Mouse (Mus musculus): ENCODE results near the gene Olfr183. TPM values are rescaled to one million over a fixed set of nuclear protein-coding genes. Genes with fewer than 3 reads are reported as not detected.

Gene Olfr183
- total RNA-seq (2014; rRNA removed) (not detected in 2 replicates), polyA plus RNA-seq (2012; rRNA removed) (not detected in 2 replicates)

DNA sequence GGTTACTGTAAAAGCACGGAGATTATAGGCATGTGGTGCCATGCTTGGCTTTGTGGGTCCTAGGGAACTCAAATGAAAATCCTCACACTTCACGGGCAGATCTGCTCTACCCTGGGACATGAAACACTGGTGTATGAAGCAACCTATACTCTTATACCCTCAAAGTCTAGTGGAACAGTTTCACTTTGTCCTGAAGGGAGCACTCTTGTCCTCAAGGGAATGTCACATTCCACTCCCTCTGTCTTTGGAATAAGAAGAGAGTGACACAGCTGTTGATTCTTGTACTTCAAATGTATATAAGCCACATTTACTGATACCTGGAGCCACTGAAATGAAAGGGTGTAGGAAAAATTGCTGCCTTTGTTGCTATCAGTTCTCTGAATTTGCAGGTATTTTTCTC is at the start of gene Olfr183:
Olfr183 (plus strand) TSS at position 301 of the 400 bp plus-strand sequence.
- Histone ChIP-seq H3K4me3 (ENCODE audit: insufficient read depth, low read depth, low read length) (no peak within 1 kb of the TSS), H3K36me3 (ENCODE audit: control insufficient read depth, insufficient read depth, low read length) (no peaks in the 10 kb centered on the region), H3K79me2 (ENCODE audit: control insufficient read depth, insufficient read depth, low read length) (no peaks in the 10 kb centered on the region), H3K9ac (ENCODE audit: low read depth, low read length) (no peak within 1 kb of the TSS), H3K27ac (replicated peaks; ENCODE audit: insufficient read depth, low read depth, low read length) (no peak within 1 kb of the TSS), H3K4me1 (ENCODE audit: control insufficient read depth, insufficient read depth, low read length) (no peaks in the 10 kb centered on the region), H3K27me3 (ENCODE audit: control insufficient read depth, insufficient read depth, low read length) (no peaks in the 10 kb centered on the region)
- DNase-seq (ENCODE audit: extremely low read depth, low read depth, low spot score) = no peak
- TF ChIP-seq POLR2A (IDR thresholded peaks at IDR 0.05; ENCODE audit: extremely low read depth, insufficient read depth, low read length) (no peak), CTCF (IDR thresholded peaks at IDR 0.05; ENCODE audit: low read depth, low read length) (no peak)
- 64% methylated on average over 2 of the region's 2 CpGs for WGBS

DNA sequence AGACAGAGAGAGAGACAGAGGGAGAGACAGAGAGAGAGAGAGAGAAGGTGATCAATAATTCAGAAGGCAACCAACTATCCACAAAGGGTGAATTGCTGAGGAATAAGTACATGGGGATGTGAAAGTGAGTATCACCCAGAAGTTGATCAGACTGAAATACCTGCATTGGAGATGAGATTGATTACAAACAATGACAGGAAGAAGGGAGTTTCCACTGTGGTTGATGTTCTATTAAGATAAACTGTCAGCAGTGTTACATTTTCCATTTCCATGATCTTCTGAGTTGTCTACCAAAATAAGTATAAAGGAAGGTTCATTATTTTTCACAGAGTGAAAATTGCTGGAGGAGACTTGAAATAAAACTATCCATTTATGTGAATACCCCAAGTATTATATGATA is 12.0 kb downstream of the Olfr183 start:
- Histone ChIP-seq H3K4me3 (ENCODE audit: insufficient read depth, low read depth, low read length) (no peak overlapping the region), H3K27ac (replicated peaks; ENCODE audit: insufficient read depth, low read depth, low read length) (no peak overlapping the region), H3K9ac (ENCODE audit: low read depth, low read length) (no peak overlapping the region), H3K27me3 (ENCODE audit: control insufficient read depth, insufficient read depth, low read length) (no peaks in the 10 kb centered on the region), H3K36me3 (ENCODE audit: control insufficient read depth, insufficient read depth, low read length) (no peaks in the 10 kb centered on the region), H3K79me2 (ENCODE audit: control insufficient read depth, insufficient read depth, low read length) (no peaks in the 10 kb centered on the region), H3K4me1 (ENCODE audit: control insufficient read depth, insufficient read depth, low read length) (no peaks in the 10 kb centered on the region)
- DNase-seq (ENCODE audit: extremely low read depth, low read depth, low spot score) = no peak
- TF ChIP-seq CTCF (IDR thresholded peaks at IDR 0.05; ENCODE audit: low read depth, low read length) (no peak), POLR2A (IDR thresholded peaks at IDR 0.05; ENCODE audit: extremely low read depth, insufficient read depth, low read length) (no peak)

DNA sequence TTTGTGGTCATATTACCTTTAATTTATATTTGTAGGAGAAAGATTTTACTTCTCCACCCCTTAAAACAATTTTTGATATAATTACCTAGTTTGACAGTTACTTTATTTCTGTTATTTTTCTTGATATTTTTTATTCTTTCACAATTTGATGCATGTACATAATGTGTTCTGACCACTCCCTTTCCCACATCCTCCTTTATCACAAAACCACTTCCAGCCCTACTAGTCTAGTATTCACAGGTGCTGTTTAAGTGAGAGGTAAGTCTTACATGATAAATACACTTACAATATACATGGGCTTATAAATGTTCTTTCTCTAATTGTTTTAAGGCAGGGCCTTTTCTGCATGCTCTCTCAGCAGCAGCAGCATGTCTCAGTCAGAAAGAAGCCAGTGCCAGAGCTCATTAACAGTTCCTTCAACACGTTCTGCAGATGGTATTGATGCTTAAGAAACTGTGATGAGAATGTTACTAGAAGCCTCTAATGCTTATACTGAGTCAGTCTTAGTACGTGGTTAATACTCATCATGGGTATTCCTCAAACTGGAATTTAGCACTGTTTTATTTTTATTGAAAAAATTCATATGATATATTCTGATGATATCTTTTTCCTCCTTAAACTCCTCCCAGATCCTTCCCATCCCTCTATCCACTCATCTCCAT is 18.3 kb downstream of the Olfr183 start:
- Histone ChIP-seq H3K27me3 (ENCODE audit: control insufficient read depth, insufficient read depth, low read length) (no peaks in the 10 kb centered on the region), H3K79me2 (ENCODE audit: control insufficient read depth, insufficient read depth, low read length) (no peaks in the 10 kb centered on the region), H3K27ac (replicated peaks; ENCODE audit: insufficient read depth, low read depth, low read length) (no peak overlapping the region), H3K4me3 (ENCODE audit: insufficient read depth, low read depth, low read length) (no peak overlapping the region), H3K36me3 (ENCODE audit: control insufficient read depth, insufficient read depth, low read length) (no peaks in the 10 kb centered on the region), H3K4me1 (ENCODE audit: control insufficient read depth, insufficient read depth, low read length) (no peaks in the 10 kb centered on the region), H3K9ac (ENCODE audit: low read depth, low read length) (no peak overlapping the region)
- DNase-seq (ENCODE audit: extremely low read depth, low read depth, low spot score) = no peak
- TF ChIP-seq POLR2A (IDR thresholded peaks at IDR 0.05; ENCODE audit: extremely low read depth, insufficient read depth, low read length) = no peak
- no peak for TF ChIP-seq CTCF (IDR thresholded peaks at IDR 0.05; ENCODE audit: low read depth, low read length)
- 53% methylated on average over 2 of the region's 2 CpGs for WGBS

DNA sequence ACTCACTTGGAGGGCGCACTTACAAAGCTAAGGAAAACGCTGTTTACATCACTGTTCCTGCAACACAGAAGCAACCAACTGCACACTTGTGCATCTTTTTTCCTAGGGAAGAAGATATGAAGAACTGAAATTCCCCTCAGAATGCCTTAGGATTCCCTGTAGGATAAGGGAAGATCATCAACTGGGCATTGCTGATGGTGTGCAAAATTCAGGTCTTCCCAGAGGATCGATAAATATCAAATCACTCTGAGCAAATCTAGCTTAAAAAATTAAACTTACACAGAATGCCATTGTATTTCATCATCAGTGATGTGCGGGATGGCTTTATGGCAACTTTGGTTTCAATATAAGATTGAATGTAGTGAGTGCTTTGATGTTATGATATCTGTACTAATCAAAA is 35.0 kb downstream of the Olfr183 start, which contains the start of gene Olfr186:
Olfr186 (minus strand) TSS at position 101 of the 400 bp plus-strand sequence.
- Histone ChIP-seq H3K27me3 (ENCODE audit: control insufficient read depth, insufficient read depth, low read length) (no peaks in the 10 kb centered on the region), H3K36me3 (ENCODE audit: control insufficient read depth, insufficient read depth, low read length) (no peaks in the 10 kb centered on the region), H3K4me3 (ENCODE audit: insufficient read depth, low read depth, low read length) (no peak within 1 kb of the TSS), H3K27ac (replicated peaks; ENCODE audit: insufficient read depth, low read depth, low read length) (no peak within 1 kb of the TSS), H3K9ac (ENCODE audit: low read depth, low read length) (no peak within 1 kb of the TSS), H3K4me1 (ENCODE audit: control insufficient read depth, insufficient read depth, low read length) (no peaks in the 10 kb centered on the region), H3K79me2 (ENCODE audit: control insufficient read depth, insufficient read depth, low read length) (no peaks in the 10 kb centered on the region)
- TF ChIP-seq POLR2A (IDR thresholded peaks at IDR 0.05; ENCODE audit: extremely low read depth, insufficient read depth, low read length) (no peak), CTCF (IDR thresholded peaks at IDR 0.05; ENCODE audit: low read depth, low read length) (no peak)
- no peak for DNase-seq (ENCODE audit: extremely low read depth, low read depth, low spot score)
- WGBS = 88% methylated on average over 4 of the region's 4 CpGs

DNA sequence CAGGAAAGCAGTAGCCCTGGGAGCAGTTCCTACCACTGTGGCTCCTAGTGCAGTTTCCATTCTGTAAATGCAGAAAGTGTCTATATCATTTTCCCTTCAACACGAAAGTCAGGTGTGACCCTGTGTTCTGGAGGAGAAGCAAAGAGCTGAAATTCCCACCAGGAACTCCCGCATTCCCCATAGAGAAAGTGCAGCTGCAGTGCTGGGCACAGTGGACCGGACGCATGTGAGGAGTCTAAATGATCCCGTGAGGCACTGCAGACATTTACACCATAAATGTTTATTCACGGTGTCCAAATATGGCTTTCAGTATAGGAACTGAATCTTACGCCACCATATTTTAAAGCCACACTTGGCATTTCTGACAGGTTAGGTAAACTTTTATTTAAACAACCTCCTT is 44.6 kb downstream of the Olfr183 start, which contains the start of gene Olfr187:
Olfr187 (minus strand) TSS at position 58 of the 400 bp plus-strand sequence.
- H3K4me1 ChIP-seq (ENCODE audit: control insufficient read depth, insufficient read depth, low read length) = no peaks in the 10 kb centered on the region
- H3K36me3 ChIP-seq (ENCODE audit: control insufficient read depth, insufficient read depth, low read length) = no peaks in the 10 kb centered on the region
- no peaks in the 10 kb centered on the region for H3K79me2 ChIP-seq (ENCODE audit: control insufficient read depth, insufficient read depth, low read length)
- no peak within 1 kb of the TSS for H3K27ac ChIP-seq (replicated peaks; ENCODE audit: insufficient read depth, low read depth, low read length)
- 87% methylated on average over 7 of the region's 7 CpGs for WGBS
- TF ChIP-seq POLR2A (IDR thresholded peaks at IDR 0.05; ENCODE audit: extremely low read depth, insufficient read depth, low read length) (no peak), CTCF (IDR thresholded peaks at IDR 0.05; ENCODE audit: low read depth, low read length) (no peak)
- no peaks in the 10 kb centered on the region for H3K27me3 ChIP-seq (ENCODE audit: control insufficient read depth, insufficient read depth, low read length)
- no peak for DNase-seq (ENCODE audit: extremely low read depth, low read depth, low spot score)
- no peak within 1 kb of the TSS for H3K4me3 ChIP-seq (ENCODE audit: insufficient read depth, low read depth, low read length)
- H3K9ac ChIP-seq (ENCODE audit: low read depth, low read length) = no peak within 1 kb of the TSS

DNA sequence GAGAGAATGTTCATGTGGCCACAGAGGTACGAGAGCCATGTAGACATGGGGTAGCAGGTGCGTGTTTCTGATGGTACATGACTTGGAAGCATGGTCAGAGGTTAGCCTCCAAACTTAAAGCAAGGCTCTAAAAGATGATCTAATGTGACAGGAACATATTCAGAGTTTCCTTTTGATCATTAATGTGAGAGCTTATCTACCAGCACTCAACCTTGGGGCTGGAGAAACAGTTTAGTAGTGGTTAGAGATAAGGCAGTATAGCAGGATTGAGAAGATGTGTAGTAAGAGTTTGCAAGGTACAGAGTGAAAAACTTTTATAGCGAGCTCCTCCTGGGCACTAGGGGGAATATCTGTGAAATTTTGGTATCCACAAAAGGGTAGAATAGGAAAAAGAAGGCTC is 50.7 kb downstream of the Olfr183 start:
- no peak for TF ChIP-seq CTCF (IDR thresholded peaks at IDR 0.05; ENCODE audit: low read depth, low read length)
- no peak for TF ChIP-seq POLR2A (IDR thresholded peaks at IDR 0.05; ENCODE audit: extremely low read depth, insufficient read depth, low read length)
- H3K79me2 ChIP-seq (ENCODE audit: control insufficient read depth, insufficient read depth, low read length) = no peaks in the 10 kb centered on the region
- no peak overlapping the region for H3K9ac ChIP-seq (ENCODE audit: low read depth, low read length)
- WGBS = 77% methylated on average over 3 of the region's 3 CpGs
- DNase-seq (ENCODE audit: extremely low read depth, low read depth, low spot score) = no peak
- no peaks in the 10 kb centered on the region for H3K36me3 ChIP-seq (ENCODE audit: control insufficient read depth, insufficient read depth, low read length)
- H3K4me1 ChIP-seq (ENCODE audit: control insufficient read depth, insufficient read depth, low read length) = no peaks in the 10 kb centered on the region
- H3K4me3 ChIP-seq (ENCODE audit: insufficient read depth, low read depth, low read length) = no peak overlapping the region
- no peaks in the 10 kb centered on the region for H3K27me3 ChIP-seq (ENCODE audit: control insufficient read depth, insufficient read depth, low read length)
- H3K27ac ChIP-seq (replicated peaks; ENCODE audit: insufficient read depth, low read depth, low read length) = no peak overlapping the region
